Mouse (Mus musculus): Measurements from ENCODE around the gene Evx2.

Evx2 gene

DNA sequence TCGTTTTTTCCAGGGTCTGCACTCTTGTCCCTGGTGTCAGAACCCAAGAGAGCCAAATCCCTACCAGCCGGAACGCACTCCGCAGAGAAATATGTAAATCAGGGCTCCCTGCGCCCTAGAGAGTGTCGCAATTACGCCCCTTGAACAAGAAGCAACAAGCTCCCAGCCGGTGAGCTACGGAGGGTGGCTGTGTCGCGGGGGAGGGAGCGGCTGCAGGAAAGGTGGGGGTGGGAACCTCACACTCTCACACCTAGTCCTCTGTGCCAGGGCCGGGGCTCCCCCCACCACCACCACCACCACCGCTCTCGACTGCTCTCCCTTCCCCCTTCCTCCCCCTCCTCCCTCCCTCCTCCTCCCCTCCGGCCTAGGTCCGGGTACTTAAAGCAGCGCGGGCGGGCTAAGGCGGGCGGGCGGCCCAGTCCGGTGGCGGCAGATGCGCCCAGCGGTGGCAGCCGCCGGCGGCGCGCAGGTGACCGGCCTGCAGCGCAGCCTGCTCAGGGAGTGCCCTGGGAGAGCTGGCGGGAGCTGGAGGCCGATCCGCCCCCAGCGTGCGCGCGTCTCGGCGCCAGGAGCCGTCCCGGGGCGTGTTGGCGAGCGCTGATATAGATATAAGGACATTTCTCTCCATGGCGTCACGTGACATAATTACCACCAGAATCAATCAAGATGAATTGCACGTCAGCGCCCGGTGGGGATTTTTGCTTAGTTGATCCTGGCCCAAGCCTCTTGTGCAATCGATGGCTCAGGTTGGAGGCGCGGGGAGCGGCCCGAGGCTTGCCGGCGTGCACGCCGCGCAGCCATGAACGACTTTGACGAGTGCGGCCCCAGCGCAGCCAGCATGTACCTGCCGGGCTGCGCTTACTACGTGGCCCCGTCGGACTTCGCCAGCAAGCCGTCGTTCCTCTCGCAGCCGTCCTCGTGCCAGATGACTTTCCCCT is 22.5 kb upstream of the Evx2 start:
- peak; percentile 80 for DNase-seq (ENCODE audit: low read depth, low spot score)

GRCm38 (mm10) chr2:74680561-74681398 is 21.4 kb upstream of the Evx2 start:
- peak; percentile 56 for DNase-seq (ENCODE audit: low read depth, low spot score)

- peak; percentile 66 for DNase-seq (ENCODE audit: low read depth, low spot score)
These were observed 20.6 kb upstream of the Evx2 start for GRCm38 (mm10) chr2:74679980-74680379.

DNA sequence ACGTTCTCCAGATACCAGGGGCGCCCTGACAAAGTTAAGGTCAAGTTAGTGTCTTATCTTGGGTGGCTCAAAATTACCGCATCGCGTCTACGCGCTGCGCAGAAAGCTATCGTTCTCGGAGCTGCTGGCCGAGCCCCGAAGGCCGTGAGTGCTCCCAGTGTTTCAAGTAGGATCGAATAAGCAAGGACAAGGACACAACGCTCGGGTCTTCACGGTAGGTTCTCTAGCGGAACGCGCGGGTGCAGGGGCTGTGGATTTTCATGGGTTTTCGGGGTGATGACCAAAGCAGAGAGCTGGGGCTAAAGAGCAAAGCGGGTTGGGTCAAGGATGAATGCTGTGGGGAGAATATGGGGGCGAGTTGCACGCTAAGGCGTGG is 20.2 kb upstream of the Evx2 start:
- peak; percentile 55 for DNase-seq (ENCODE audit: low read depth, low spot score)

DNA sequence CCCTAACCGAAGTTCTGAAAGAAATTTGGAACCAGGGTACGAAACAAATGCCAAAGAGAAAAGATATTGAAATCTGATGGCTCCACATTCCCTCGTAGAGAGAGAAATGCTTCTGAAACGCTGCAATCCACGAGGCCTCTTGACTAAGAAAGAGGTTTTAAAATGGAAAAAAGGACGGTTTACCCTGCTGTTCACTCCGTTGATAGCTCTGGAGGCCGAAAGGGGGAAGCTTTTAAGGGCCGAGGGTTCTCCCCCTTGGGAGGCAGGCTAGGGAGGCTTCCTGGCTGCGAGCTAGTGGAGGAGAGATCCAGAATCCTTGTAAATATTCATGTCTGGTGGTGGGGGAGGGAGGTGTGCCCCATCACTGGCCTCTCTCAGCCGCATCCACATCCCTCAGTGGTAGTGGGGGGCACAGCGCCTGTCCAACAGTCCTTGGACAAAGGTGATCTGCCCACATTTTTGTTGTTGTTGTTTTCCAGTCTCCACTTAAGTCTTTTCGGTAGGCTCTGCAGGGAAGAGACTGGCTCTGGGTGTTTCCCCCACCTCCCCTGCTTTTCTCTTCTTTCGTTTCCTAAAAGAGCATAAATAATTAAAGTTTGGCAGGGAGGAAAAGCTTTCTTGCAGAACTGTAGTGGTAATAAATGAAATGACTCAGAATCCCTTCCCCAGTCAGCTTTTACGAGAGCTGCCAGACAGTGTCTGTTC is 19.7 kb upstream of the Evx2 start, which contains the start of gene Hoxd11:
TSS of gene Hoxd11 (plus strand) at position 667 of the 705 bp plus-strand sequence.
- DNase-seq (ENCODE audit: low read depth, low spot score): peak; percentile 46

GRCm38 (mm10) chr2:74677106-74677505 is 17.7 kb upstream of the Evx2 start:
- no peak for DNase-seq (ENCODE audit: low read depth, low spot score)

DNA sequence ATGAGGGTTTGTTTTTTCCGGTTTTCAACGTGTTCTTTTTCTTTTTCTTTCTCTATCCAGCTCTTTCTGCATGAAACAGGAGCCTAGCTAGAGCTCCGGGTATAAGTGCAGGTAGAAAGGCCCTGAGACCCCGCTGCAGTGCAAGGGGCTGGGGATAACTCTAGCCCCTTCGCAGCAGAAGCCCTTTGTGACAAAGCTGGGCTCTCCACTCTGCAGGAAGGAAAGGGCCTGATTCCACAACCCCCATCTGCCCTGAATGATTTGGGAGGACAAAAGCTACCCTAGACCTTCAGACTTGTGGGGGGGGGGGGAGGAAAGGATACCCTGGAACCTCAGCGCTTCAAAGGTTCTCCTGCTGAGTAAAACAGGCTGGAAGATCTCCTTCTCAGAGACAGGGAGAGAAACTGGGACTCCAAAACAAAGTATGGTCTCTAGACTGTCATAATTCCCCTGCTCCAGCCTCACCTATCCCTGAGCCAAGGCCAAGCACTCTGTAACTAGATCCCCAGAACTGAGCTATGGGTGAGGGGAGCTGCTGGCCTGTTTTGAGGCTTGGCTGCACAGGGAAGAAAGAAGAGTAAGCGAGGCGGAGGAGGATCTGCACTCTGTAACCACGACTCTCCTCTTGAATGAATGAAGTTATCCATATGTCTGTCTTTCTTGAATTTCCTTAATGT is 17.2 kb upstream of the Evx2 start:
- no peak for DNase-seq (ENCODE audit: low read depth, low spot score)

GRCm38 (mm10) chr2:74675666-74676282 is 16.4 kb upstream of the Evx2 start:
- DNase-seq (ENCODE audit: low read depth, low spot score): no peak

GRCm38 (mm10) chr2:74674881-74675665 is 15.7 kb upstream of the Evx2 start, which contains the start of gene Hoxd12:
Gene Hoxd12, plus strand, starts transcription at chr2:74675013.
- DNase-seq (ENCODE audit: low read depth, low spot score): peak; percentile 47

GRCm38 (mm10) chr2:74673835-74674425 is 14.6 kb upstream of the Evx2 start:
- DNase-seq (ENCODE audit: low read depth, low spot score): peak; percentile 38

DNA sequence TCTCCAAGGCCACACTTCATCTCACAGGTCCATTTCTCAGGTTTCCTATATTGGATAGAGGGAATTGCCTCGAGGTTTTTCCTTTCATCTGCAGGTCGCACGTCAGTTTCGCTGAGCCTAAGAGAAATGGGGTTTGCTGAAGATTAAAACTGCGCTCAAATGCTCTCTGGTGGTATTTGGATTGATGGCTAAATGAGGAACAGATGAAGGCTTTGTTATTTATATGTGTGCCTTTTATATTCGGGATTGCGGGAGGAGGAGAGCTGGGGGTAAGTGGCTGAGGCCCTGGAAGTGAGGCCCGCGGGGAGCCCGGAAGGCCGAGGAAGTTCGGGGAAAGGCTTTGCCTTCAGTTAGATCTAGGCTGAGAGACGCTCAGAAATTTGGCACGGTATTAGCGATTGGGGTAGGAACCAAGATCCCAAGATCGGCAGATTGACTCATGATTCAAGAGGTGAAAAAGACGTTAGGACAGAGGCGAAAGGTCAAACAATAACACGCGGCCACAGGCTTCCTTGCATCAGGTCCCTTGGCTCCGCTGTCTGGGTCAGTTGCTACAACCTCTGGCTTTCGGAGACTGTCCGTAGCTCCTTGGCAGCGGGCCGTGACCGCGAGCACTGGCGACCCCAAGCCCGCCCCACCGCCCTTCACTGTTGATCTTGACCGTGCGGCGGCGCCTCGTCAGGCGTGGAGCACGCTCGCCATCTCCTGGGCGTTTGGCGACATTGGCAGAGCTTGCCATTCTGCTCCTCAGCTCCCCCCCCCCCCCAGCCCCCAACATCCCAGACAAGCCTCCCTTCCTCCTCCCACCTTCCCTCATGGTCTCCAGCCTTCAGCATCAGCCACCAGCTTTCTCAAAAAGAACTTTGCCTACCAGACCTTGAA is 13.4 kb upstream of the Evx2 start:
- DNase-seq (ENCODE audit: low read depth, low spot score): peak; percentile 90

DNA sequence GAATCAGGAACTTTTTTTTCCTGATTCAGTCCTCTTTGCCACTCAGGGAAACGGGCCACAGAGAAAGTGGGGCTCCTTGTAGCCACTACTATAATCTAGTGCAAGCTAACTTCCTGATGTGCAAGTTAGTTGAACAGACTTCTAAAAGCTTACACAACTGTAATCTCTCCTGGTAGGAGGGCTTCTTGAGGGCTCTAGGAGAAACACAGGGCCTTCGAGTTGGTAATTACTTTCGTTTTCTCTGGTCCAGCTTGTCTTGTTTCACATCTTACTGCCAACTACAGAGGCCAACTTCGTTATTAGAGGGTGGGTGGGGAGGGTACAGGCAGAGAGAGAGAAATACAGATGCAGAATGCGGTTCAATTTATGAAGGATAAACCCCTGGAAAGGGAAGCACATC is 12.5 kb upstream of the Evx2 start:
- DNase-seq (ENCODE audit: low read depth, low spot score): no peak

GRCm38 (mm10) chr2:74670632-74671188 is 11.4 kb upstream of the Evx2 start:
- DNase-seq (ENCODE audit: low read depth, low spot score): no peak

- DNase-seq (ENCODE audit: low read depth, low spot score): peak; percentile 48
These were observed 10.4 kb upstream of the Evx2 start for GRCm38 (mm10) chr2:74669650-74670235.

GRCm38 (mm10) chr2:74669230-74669578 is 9.8 kb upstream of the Evx2 start:
- DNase-seq (ENCODE audit: low read depth, low spot score): peak; percentile 39

DNA sequence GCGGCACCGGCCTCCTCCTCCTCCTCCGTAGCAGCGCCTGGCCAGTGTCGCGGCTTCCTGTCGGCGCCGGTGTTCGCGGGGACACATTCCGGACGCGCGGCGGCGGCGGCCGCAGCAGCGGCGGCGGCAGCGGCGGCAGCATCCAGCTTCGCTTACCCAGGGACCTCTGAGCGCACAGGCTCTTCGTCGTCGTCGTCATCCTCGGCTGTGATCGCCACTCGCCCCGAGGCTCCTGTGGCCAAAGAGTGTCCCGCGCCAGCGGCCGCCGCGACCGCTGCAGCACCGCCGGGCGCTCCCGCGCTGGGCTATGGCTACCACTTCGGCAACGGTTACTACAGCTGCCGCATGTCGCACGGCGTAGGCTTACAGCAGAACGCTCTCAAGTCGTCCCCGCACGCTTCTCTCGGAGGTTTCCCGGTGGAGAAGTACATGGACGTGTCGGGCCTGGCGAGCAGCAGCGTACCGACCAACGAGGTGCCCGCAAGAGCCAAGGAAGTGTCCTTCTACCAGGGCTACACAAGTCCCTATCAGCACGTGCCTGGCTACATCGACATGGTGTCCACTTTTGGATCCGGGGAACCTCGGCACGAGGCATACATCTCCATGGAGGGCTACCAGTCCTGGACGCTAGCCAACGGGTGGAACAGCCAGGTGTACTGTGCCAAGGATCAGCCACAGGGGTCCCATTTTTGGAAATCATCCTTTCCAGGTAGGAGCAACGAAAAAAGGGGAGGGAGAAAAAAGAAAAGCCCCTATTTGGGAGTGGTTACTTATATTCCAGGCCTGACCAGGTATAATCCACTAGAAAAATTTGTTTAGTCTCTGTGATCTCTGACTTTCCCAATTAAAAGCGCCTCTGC is 9.2 kb upstream of the Evx2 start:
- peak; percentile 71 for DNase-seq (ENCODE audit: low read depth, low spot score)

GRCm38 (mm10) chr2:74667842-74668357 is 8.5 kb upstream of the Evx2 start, which contains the start of gene Hoxd13:
Gene Hoxd13, plus strand, starts transcription at chr2:74668310.
- DNase-seq (ENCODE audit: low read depth, low spot score): peak; percentile 67

Data from ZHBTc4 (cell line).